Mouse (Mus musculus) cortical plate, adult 2 months (tissue): ENCODE measurements around the gene Antxr1. TPM values are rescaled to one million over a fixed set of nuclear protein-coding genes. Genes with fewer than 3 reads are reported as not detected.
"Not testable (repeated sequence)": the region's sequence is repeated elsewhere in the genome, so short reads cannot be mapped to it uniquely, and the experiment has no call there.

ENCODE experiments used
- H3K27ac ChIP-seq: fragments of 200-500 bp; 2 replicates; pipeline ENCODE4 v1.5.1; 2012; ENCODE audit warnings: low read length, control low read depth, inconsistent platforms; ENCODE audit not compliant: insufficient read depth
- H3K4me1 ChIP-seq: fragments of 200-500 bp; 2 replicates; pipeline ENCODE4 v1.6.1; 2011; ENCODE audit warnings: low read length; ENCODE audit not compliant: control insufficient read depth, insufficient read depth
- H3K4me3 ChIP-seq: fragments of 200-500 bp; 2 replicates; pipeline ENCODE4 v1.5.1; 2011; ENCODE audit warnings: mild to moderate bottlenecking, low read length, control low read depth; ENCODE audit not compliant: insufficient read depth
- CTCF ChIP-seq: fragments of 200-500 bp; IDR thresholded peaks from 2 replicates; pipeline ENCODE4 v1.5.1; 2011; ENCODE audit warnings: mild to moderate bottlenecking, control low read depth, low read length; ENCODE audit not compliant: insufficient read depth; ENCODE audit errors: extremely low read depth
- POLR2A ChIP-seq: fragments of 200-500 bp; IDR thresholded peaks from 2 replicates; pipeline ENCODE4 v1.6.1; 2011; ENCODE audit warnings: mild to moderate bottlenecking, low read length, control low read depth; ENCODE audit not compliant: insufficient read depth; ENCODE audit errors: extremely low read depth
- polyA plus RNA-seq: library from polyadenylated mRNA; depleted of rRNA; stranded (reverse); fragments of >200 nt; gene quantifications from 2 replicates; pipeline ENCODE4 v1.2.3, GENCODE M21; 2012; rRNA removed

Gene Antxr1
- polyA plus RNA-seq, 1 experiment: 10.9 TPM

GRCm38 (mm10) chr6:87101281-87101954 lies 234.2 kb downstream of the Antxr1 start:
- H3K4me1 ChIP-seq: no peaks in the 10 kb centered on the region; the same call in 1 of the 2 replicates
- TF ChIP-seq CTCF (peak; percentile 86), POLR2A (no peak)
- no peak overlapping the region for H3K27ac ChIP-seq
- peak overlapping the region; percentile 26 for H3K4me3 ChIP-seq

GRCm38 (mm10) chr6:87100297-87101020 lies 235.2 kb downstream of the Antxr1 start:
- H3K27ac ChIP-seq: no peak overlapping the region; the same call in 1 of the 2 replicates
- no peak overlapping the region for H3K4me3 ChIP-seq
- no peak for TF ChIP-seq POLR2A
- no peaks in the 10 kb centered on the region; the same call in 1 of the 2 replicates for H3K4me1 ChIP-seq

- TF ChIP-seq POLR2A: no peak
- no peak for TF ChIP-seq CTCF
- Histone ChIP-seq H3K4me1 (no peaks in the 10 kb centered on the region; the same call in 1 of the 2 replicates), H3K27ac (no peak overlapping the region; the same call in 1 of the 2 replicates), H3K4me3 (no peak overlapping the region)
Observed at GRCm38 (mm10) chr6:87099671-87100296, 235.8 kb downstream of the Antxr1 start.

- Histone ChIP-seq H3K4me1 (no peaks in the 10 kb centered on the region; the same call in 1 of the 2 replicates), H3K4me3 (no peak overlapping the region), H3K27ac (no peak overlapping the region)
- TF ChIP-seq POLR2A (no peak), CTCF (no peak)
Observed at GRCm38 (mm10) chr6:87099261-87099660, 236.4 kb downstream of the Antxr1 start.

- H3K4me3 ChIP-seq, H3K27ac ChIP-seq, H3K4me1 ChIP-seq: not testable (repeated sequence)
Observed at GRCm38 (mm10) chr6:87093631-87094030, 242.0 kb downstream of the Antxr1 start.

- TF ChIP-seq CTCF: no peak
- TF ChIP-seq POLR2A: no peak
- H3K4me1 ChIP-seq: no peaks in the 10 kb centered on the region; the same call in 1 of the 2 replicates
- H3K4me3 ChIP-seq: no peak overlapping the region
- no peak overlapping the region for H3K27ac ChIP-seq
Observed at GRCm38 (mm10) chr6:87092476-87092875, 243.1 kb downstream of the Antxr1 start.

GRCm38 (mm10) chr6:87090877-87091276 lies 244.7 kb downstream of the Antxr1 start:
- H3K27ac ChIP-seq: no peak overlapping the region
- TF ChIP-seq POLR2A (no peak), CTCF (no peak)
- no peak overlapping the region for H3K4me3 ChIP-seq
- H3K4me1 ChIP-seq: no peaks in the 10 kb centered on the region

GRCm38 (mm10) chr6:87088356-87088755 lies 247.3 kb downstream of the Antxr1 start:
- no peak overlapping the region for H3K27ac ChIP-seq
- TF ChIP-seq POLR2A (no peak), CTCF (no peak)

GRCm38 (mm10) chr6:87085026-87085425 lies 250.6 kb downstream of the Antxr1 start:
- Histone ChIP-seq H3K4me1 (no peaks in the 10 kb centered on the region), H3K27ac (no peak overlapping the region), H3K4me3 (no peak overlapping the region)
- TF ChIP-seq CTCF (no peak), POLR2A (no peak)

More at GRCm38 (mm10) chr6:87088356-87088755, 247.3 kb downstream of the Antxr1 start:
- H3K4me3 ChIP-seq: no peak overlapping the region
- no peaks in the 10 kb centered on the region for H3K4me1 ChIP-seq

Other genes starting within 250 kb of the Antxr1 start
- gene D6Ertd527e, start 231.1 kb downstream of the Antxr1 start, polyA plus RNA-seq: 0.31 TPM in 1 of 2 replicates, not detected in the other
- gene Gkn1, start 15.1 kb upstream of the Antxr1 start, polyA plus RNA-seq: 0.13 and 0.17 TPM in 2 replicates
- not detected in 2 replicates for gene Gkn2, start 37.5 kb upstream of the Antxr1 start, polyA plus RNA-seq
- 28.4 and 42.8 TPM in 2 replicates for gene Gkn3, start 53.1 kb upstream of the Antxr1 start, polyA plus RNA-seq
- not detected in 2 replicates for gene Bmp10, start 93.2 kb upstream of the Antxr1 start, polyA plus RNA-seq
- gene Arhgap25, start 197.4 kb upstream of the Antxr1 start, polyA plus RNA-seq: 6.2 and 7.0 TPM in 2 replicates